Comparison of ENCODE assay signal across 25 mouse cellular contexts in genomic region chr17:78999189-78999588, GRCm38 (mm10).
"Had no signal": no experiment of that assay in that cellular context is flagged by ENCODE, and none has a peak within 500 bp of the region (broad histone marks: within the 10 kb centered on the region; RNA-seq: fewer than 3 reads in every experiment).

No protein-coding gene starts in this region.

- H3K4me3 ChIP-seq: gastrocnemius, adult 2 months; heart, adult 2 months; heart, embryonic 13.5 days; heart, embryonic 15.5 days; hindbrain, embryonic 13.5 days; hindbrain, embryonic 15.5 days; kidney, embryonic 15.5 days; left cerebral cortex, adult 2 months; limb, embryonic 13.5 days; limb, embryonic 15.5 days; liver, embryonic 13.5 days had no signal

- H3K9ac ChIP-seq: heart, embryonic 13.5 days; heart, embryonic 15.5 days; hindbrain, embryonic 13.5 days; hindbrain, embryonic 15.5 days; kidney, embryonic 15.5 days; limb, embryonic 13.5 days; limb, embryonic 15.5 days; liver, embryonic 13.5 days had no signal

- H3K27me3 ChIP-seq: heart, embryonic 13.5 days; heart, embryonic 15.5 days; hindbrain, embryonic 13.5 days; hindbrain, embryonic 15.5 days; kidney, embryonic 15.5 days; limb, embryonic 13.5 days; limb, embryonic 15.5 days; liver, embryonic 13.5 days had no signal

- H3K36me3 ChIP-seq: heart, embryonic 15.5 days; hindbrain, embryonic 13.5 days; hindbrain, embryonic 15.5 days; kidney, embryonic 15.5 days; limb, embryonic 13.5 days; limb, embryonic 15.5 days; liver, embryonic 13.5 days had no signal

- DNase-seq: gastrocnemius, adult 2 months; gastrocnemius, postnatal 10 days; gastrocnemius, postnatal 25 days; heart, adult 11 months; heart, adult 2 months; heart, postnatal 14 days; heart, postnatal 36 days; kidney, adult 11 months; kidney, adult 2 months; kidney, adult 9 months; kidney, postnatal 25 days; kidney, postnatal 4 days; liver, embryonic 13.5 days had no signal

- H3K27ac ChIP-seq: gastrocnemius, adult 2 months; heart, adult 2 months; heart, embryonic 13.5 days; heart, embryonic 15.5 days; hindbrain, embryonic 13.5 days; hindbrain, embryonic 15.5 days; hindbrain, postnatal 0 days; kidney, embryonic 15.5 days; kidney, postnatal 0 days; left cerebral cortex, adult 2 months; limb, embryonic 13.5 days; limb, embryonic 15.5 days; liver, embryonic 13.5 days had no signal

- H3K9me3 ChIP-seq: heart, embryonic 13.5 days; heart, embryonic 15.5 days; hindbrain, embryonic 13.5 days; hindbrain, embryonic 15.5 days; kidney, embryonic 15.5 days; limb, embryonic 13.5 days; limb, embryonic 15.5 days; liver, embryonic 13.5 days had no signal

- H3K4me1 ChIP-seq: hindbrain, embryonic 13.5 days; hindbrain, embryonic 15.5 days had no signal

- ATAC-seq: hindbrain, postnatal 0 days; intestine, embryonic 16.5 days had no signal

- H3K4me2 ChIP-seq: heart, embryonic 11.5 days; heart, embryonic 13.5 days; heart, embryonic 15.5 days; hindbrain, embryonic 13.5 days; hindbrain, embryonic 15.5 days; kidney, embryonic 15.5 days; limb, embryonic 13.5 days; limb, embryonic 15.5 days; liver, embryonic 13.5 days had no signal
